Mouse (Mus musculus) stomach, embryonic 14.5 days (tissue): ENCODE data around the gene Dcp1a. TPM values are rescaled to one million over a fixed set of nuclear protein-coding genes. Genes with fewer than 3 reads are reported as not detected.

Experiments used
- ATAC-seq: fragments of 200-750 bp; cut with Nextera tagmentation; 2 replicates; pipeline ENCODE4 v1.8.0; 2017; ENCODE audit warnings: low read depth, moderate TSS enrichment; ENCODE audit not compliant: insufficient number of reproducible peaks, insufficient read depth, low FRiP score
- H3K27ac ChIP-seq: fragments of 300-500 bp; sonication (generic); 2 replicates; pipeline ENCODE4 v1.5.1; 2014; ENCODE audit warnings: mild to moderate bottlenecking, low read length, moderate library complexity, mixed read lengths
- H3K27me3 ChIP-seq: fragments of 300-500 bp; sonication (generic); 2 replicates; pipeline ENCODE4 v1.6.1; 2014; ENCODE audit warnings: low read length, control low read depth, mixed read lengths; ENCODE audit not compliant: control insufficient read depth, insufficient read depth
- H3K36me3 ChIP-seq: fragments of 300-500 bp; sonication (generic); 2 replicates; pipeline ENCODE4 v1.6.1; 2014; ENCODE audit warnings: mild to moderate bottlenecking, control low read depth, low read length, moderate library complexity, mixed read lengths; ENCODE audit not compliant: control insufficient read depth, insufficient read depth
- H3K4me1 ChIP-seq: fragments of 300-500 bp; sonication (generic); 2 replicates; pipeline ENCODE4 v1.6.1; 2014; ENCODE audit warnings: low read length, control low read depth, mixed read lengths; ENCODE audit not compliant: control insufficient read depth, insufficient read depth
- H3K4me2 ChIP-seq: fragments of 300-500 bp; sonication (generic); replicated peaks from 2 replicates; pipeline ENCODE4 v1.6.1; 2014; ENCODE audit warnings: low read depth, low read length, control low read depth
- H3K4me3 ChIP-seq: fragments of 300-500 bp; sonication (generic); 2 replicates; pipeline ENCODE4 v1.5.1; 2014; ENCODE audit warnings: low read depth, low read length, control low read depth
- H3K9ac ChIP-seq: fragments of 300-500 bp; sonication (generic); replicated peaks from 2 replicates; pipeline ENCODE4 v1.6.1; 2014; ENCODE audit warnings: low read depth, mild to moderate bottlenecking, control low read depth, low read length, moderate library complexity, mixed read lengths
- H3K9me3 ChIP-seq: fragments of 300-500 bp; sonication (generic); 2 replicates; pipeline ENCODE4 v1.6.1; 2016; ENCODE audit warnings: low read depth, low read length, control low read depth; ENCODE audit not compliant: control insufficient read depth
- WGBS: fragments of 180-500 bp; shearing (Covaris S2); extraction: QIAGEN DNeasy Blood & Tissue Kit; methylation state at CpG from one replicate; pipeline ENCODE4 v1.1.7; 2014; 5-methylcytosine and 5-hydroxymethylcytosine counted together
- polyA plus RNA-seq: library from polyadenylated mRNA; unstranded; fragments of >200 nt; fragmentation: Nextera tagmentation; extraction: Ambion mirVana; gene quantifications from 2 replicates; pipeline ENCODE4 v1.2.1, GENCODE M21; 2014

Dcp1a gene
- polyA plus RNA-seq, 1 experiment from 2014 or later, result 35.5 TPM

GRCm38 (mm10) chr14:30498202-30498601 is 18.9 kb downstream of the Dcp1a start:
- 86% methylated on average over 2 of the region's 2 CpGs for WGBS
- H3K4me3 ChIP-seq, result no peak overlapping the region
- no peaks in the 10 kb centered on the region for H3K9me3 ChIP-seq
- no peak overlapping the region for H3K27ac ChIP-seq
- no peaks in the 10 kb centered on the region for H3K4me1 ChIP-seq
- no peak overlapping the region for H3K9ac ChIP-seq
- no peak overlapping the region for H3K4me2 ChIP-seq
- no peaks in the 10 kb centered on the region for H3K27me3 ChIP-seq
- no peak for ATAC-seq
- peaks cover 19% of the 10 kb centered on the region for H3K36me3 ChIP-seq

- Histone ChIP-seq H3K4me1 (no peaks in the 10 kb centered on the region), H3K36me3 (peaks cover 44% of the 10 kb centered on the region), H3K9ac (no peak overlapping the region), H3K27ac (no peak overlapping the region), H3K9me3 (no peaks in the 10 kb centered on the region), H3K27me3 (no peaks in the 10 kb centered on the region), H3K4me3 (no peak overlapping the region), H3K4me2 (no peak overlapping the region)
- no peak for ATAC-seq
- 94% methylated on average over 5 of the region's 5 CpGs for WGBS
Measured at GRCm38 (mm10) chr14:30504990-30505389, 25.7 kb downstream of the Dcp1a start.

GRCm38 (mm10) chr14:30510214-30510763 is 31.0 kb downstream of the Dcp1a start:
- no peaks in the 10 kb centered on the region for H3K27me3 ChIP-seq
- H3K4me1 ChIP-seq, result no peaks in the 10 kb centered on the region
- H3K4me2 ChIP-seq, result no peak overlapping the region
- H3K27ac ChIP-seq, result no peak overlapping the region
- peaks cover 67% of the 10 kb centered on the region for H3K36me3 ChIP-seq
- no peaks in the 10 kb centered on the region for H3K9me3 ChIP-seq
- no peak overlapping the region for H3K4me3 ChIP-seq
- 88% methylated on average over 6 of the region's 6 CpGs for WGBS
- no peak for ATAC-seq
- no peak overlapping the region for H3K9ac ChIP-seq

- no peaks in the 10 kb centered on the region for H3K4me1 ChIP-seq
- peaks cover 55% of the 10 kb centered on the region for H3K36me3 ChIP-seq
- H3K4me2 ChIP-seq, result no peak overlapping the region
- H3K27me3 ChIP-seq, result no peaks in the 10 kb centered on the region
- no peak overlapping the region for H3K4me3 ChIP-seq
- no peak for ATAC-seq
- H3K9me3 ChIP-seq, result no peaks in the 10 kb centered on the region
- no peak overlapping the region for H3K9ac ChIP-seq
- no peak overlapping the region for H3K27ac ChIP-seq
- 87% methylated on average over 5 of the region's 5 CpGs for WGBS
Measured at GRCm38 (mm10) chr14:30512896-30513295, 33.6 kb downstream of the Dcp1a start.

GRCm38 (mm10) chr14:30515931-30516723 is 36.8 kb downstream of the Dcp1a start:
- H3K4me3 ChIP-seq, result no peak overlapping the region
- no peak overlapping the region for H3K9ac ChIP-seq
- no peak overlapping the region for H3K4me2 ChIP-seq
- H3K27me3 ChIP-seq, result no peaks in the 10 kb centered on the region
- H3K9me3 ChIP-seq, result no peaks in the 10 kb centered on the region
- ATAC-seq, result no peak
- no peak overlapping the region for H3K27ac ChIP-seq
- H3K4me1 ChIP-seq, result no peaks in the 10 kb centered on the region
- 86% methylated on average over 13 of the region's 13 CpGs for WGBS
- H3K36me3 ChIP-seq, result peaks cover 63% of the 10 kb centered on the region

- no peak overlapping the region for H3K9ac ChIP-seq
- no peak overlapping the region for H3K4me2 ChIP-seq
- no peak overlapping the region for H3K27ac ChIP-seq
- WGBS, result 94% methylated on average over 5 of the region's 5 CpGs
- no peak for ATAC-seq
- peaks cover 63% of the 10 kb centered on the region for H3K36me3 ChIP-seq
- no peaks in the 10 kb centered on the region for H3K27me3 ChIP-seq
- H3K4me1 ChIP-seq, result no peaks in the 10 kb centered on the region
- H3K4me3 ChIP-seq, result no peak overlapping the region
- no peaks in the 10 kb centered on the region for H3K9me3 ChIP-seq
Measured at GRCm38 (mm10) chr14:30519323-30519722, 40.0 kb downstream of the Dcp1a start.

- Histone ChIP-seq H3K27me3 (no peaks in the 10 kb centered on the region), H3K9ac (no peak overlapping the region), H3K27ac (no peak overlapping the region), H3K36me3 (peaks cover 74% of the 10 kb centered on the region), H3K9me3 (no peaks in the 10 kb centered on the region), H3K4me1 (no peaks in the 10 kb centered on the region), H3K4me3 (no peak overlapping the region), H3K4me2 (no peak overlapping the region)
- WGBS, result 79% methylated on average over 6 of the region's 6 CpGs
- ATAC-seq, result no peak
Measured at GRCm38 (mm10) chr14:30523356-30523755, 44.0 kb downstream of the Dcp1a start.

GRCm38 (mm10) chr14:30528392-30528791 is 49.1 kb downstream of the Dcp1a start:
- no peaks in the 10 kb centered on the region for H3K27me3 ChIP-seq
- no peak for ATAC-seq
- H3K27ac ChIP-seq, result no peak overlapping the region
- H3K4me3 ChIP-seq, result no peak overlapping the region
- no peak overlapping the region for H3K4me2 ChIP-seq
- H3K9ac ChIP-seq, result no peak overlapping the region
- peaks cover 40% of the 10 kb centered on the region for H3K36me3 ChIP-seq
- WGBS, result 87% methylated on average over 10 of the region's 10 CpGs
- H3K4me1 ChIP-seq, result no peaks in the 10 kb centered on the region
- no peaks in the 10 kb centered on the region for H3K9me3 ChIP-seq
